Mouse (Mus musculus): ENCODE results near the gene Mta3.
"Not testable (repeated sequence)": the region's sequence is repeated elsewhere in the genome, so short reads cannot be mapped to it uniquely, and the experiment has no call there.

The Mta3 gene

GRCm38 (mm10) chr17:83708891-83709290, 2.9 kb downstream of the Mta3 start:
- in situ Hi-C loops (cut with MboI, MseI), result no loop called here

- in situ Hi-C loops (cut with MboI, MseI), result not testable (repeated sequence)
Measured at GRCm38 (mm10) chr17:83709517-83709916, 3.6 kb downstream of the Mta3 start.

DNA sequence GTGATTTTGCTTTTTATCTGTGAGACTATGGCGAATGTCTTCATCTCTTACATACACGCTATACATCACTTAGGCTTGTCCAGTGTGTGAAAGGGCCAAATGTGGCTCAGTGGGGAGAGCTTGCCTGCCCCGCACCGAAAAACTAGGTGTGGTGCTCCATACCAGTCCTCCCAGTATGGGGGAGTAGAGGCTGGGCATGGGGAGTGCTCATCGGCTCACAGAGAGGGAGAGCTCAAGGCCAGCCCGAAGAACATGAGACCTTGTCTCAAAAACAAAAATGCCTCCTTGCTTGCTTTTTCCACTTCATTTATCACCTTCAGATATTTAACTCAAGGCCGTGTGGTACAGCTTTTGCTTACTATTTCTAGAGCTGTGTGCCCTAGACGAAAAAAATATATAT, 4.7 kb downstream of the Mta3 start:
- in situ Hi-C loops (cut with MboI, MseI), result no loop called here

- in situ Hi-C loops (cut with MboI, MseI), result no loop called here
Measured at GRCm38 (mm10) chr17:83712341-83712740, 6.4 kb downstream of the Mta3 start.

GRCm38 (mm10) chr17:83720449-83720848, 14.5 kb downstream of the Mta3 start:
- in situ Hi-C loops (cut with MboI, MseI), result no loop called here

DNA sequence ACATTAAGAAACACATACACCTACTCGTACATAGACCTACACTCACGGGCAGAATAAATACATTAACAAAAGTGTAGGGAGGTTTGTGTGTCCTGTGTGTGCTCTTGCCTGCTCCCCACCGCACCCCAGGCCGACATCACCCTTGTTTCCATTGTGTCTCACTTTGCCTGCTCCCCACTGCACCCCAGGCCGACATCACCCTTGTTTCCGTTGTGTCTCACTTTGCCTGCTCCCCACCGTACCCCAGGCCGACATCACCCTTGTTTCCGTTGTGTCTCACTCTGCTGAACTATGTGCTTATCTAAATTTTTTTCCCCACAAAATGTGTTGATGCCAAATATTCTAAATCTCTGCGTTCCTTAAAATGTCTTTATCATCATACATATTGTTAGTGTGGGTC, 15.2 kb downstream of the Mta3 start:
- in situ Hi-C loops (cut with MboI, MseI), result no loop called here

- in situ Hi-C loops (cut with MboI, MseI), result no loop called here
Measured at GRCm38 (mm10) chr17:83723064-83723463, 17.1 kb downstream of the Mta3 start.

GRCm38 (mm10) chr17:83726496-83726895, 20.5 kb downstream of the Mta3 start:
- in situ Hi-C loops (cut with MboI, MseI), result loop anchor here (5.0 kb wide), 1 partner anchor 74 kb away; no protein-coding TSS in a partner anchor

- in situ Hi-C loops (cut with MboI, MseI), result loop anchor here (5.0 kb wide), 1 partner anchor 75 kb away; no protein-coding TSS in a partner anchor
Measured at GRCm38 (mm10) chr17:83727707-83728106, 21.7 kb downstream of the Mta3 start.

- in situ Hi-C loops (cut with MboI, MseI), result loop anchor here (5.0 kb wide), 1 partner anchor 77 kb away; no protein-coding TSS in a partner anchor
Measured at GRCm38 (mm10) chr17:83729029-83729428, 23.1 kb downstream of the Mta3 start.

DNA sequence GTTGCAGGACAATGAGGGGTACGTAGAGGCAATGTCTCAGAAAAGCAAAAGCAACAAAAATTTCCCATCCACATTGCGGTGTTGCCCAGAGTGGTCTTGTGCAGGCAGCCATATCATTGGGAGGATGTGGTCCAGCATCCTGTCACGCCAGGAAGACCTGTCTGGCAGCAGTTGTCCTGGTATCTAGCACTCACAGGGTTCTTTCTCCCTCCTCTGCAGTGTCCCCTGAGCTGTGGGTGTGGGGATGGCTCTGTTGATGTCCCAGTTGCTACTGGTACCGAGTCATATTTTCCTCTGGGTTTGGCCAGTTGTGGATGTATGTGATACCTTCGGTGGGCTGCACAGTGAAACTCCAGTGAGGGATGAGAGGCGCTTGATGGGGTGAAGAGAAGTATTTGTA, 24.2 kb downstream of the Mta3 start:
- in situ Hi-C loops (cut with MboI, MseI), result loop anchor here (5.0 kb wide), 1 partner anchor 458 kb away; no protein-coding TSS in a partner anchor

GRCm38 (mm10) chr17:83732166-83732629, 26.2 kb downstream of the Mta3 start:
- in situ Hi-C loops (cut with MboI, MseI), result loop anchor here (5.0 kb wide), 1 partner anchor 460 kb away; no protein-coding TSS in a partner anchor

GRCm38 (mm10) chr17:83732801-83733200, 26.8 kb downstream of the Mta3 start:
- in situ Hi-C loops (cut with MboI, MseI), result loop anchor here (5.0 kb wide), 1 partner anchor 460 kb away; no protein-coding TSS in a partner anchor

GRCm38 (mm10) chr17:83736701-83737100, 30.7 kb downstream of the Mta3 start:
- in situ Hi-C loops (cut with MboI, MseI), result no loop called here

- in situ Hi-C loops (cut with MboI, MseI), result no loop called here
Measured at GRCm38 (mm10) chr17:83737775-83738174, 31.8 kb downstream of the Mta3 start.

DNA sequence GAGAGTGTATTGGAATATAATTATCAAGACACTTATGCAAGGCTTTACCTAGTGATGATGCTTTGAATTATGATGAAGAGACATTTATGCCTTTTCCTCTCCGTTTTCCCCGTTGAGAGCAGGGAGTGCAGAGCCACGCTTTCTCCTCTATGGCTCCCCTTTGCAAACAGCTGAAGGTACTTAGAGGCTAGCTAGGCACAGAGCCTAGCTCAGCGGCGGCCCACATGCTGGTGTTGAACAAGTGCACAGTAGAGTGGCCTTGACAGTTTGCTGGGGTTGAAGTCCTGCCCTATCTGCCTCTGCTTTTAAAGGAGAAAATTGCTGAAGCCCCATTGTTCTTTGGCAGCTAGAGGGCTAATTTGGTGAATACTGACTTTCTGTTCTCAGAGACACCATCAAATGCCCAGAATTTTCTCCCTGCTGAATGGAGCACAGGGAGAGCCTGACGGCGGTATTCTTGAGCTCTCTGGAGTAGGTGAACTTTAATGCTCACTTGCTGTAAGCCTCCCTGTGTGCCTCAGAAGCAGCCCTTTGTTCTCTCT, 34.2 kb downstream of the Mta3 start:
- in situ Hi-C loops (cut with MboI, MseI), result no loop called here

DNA sequence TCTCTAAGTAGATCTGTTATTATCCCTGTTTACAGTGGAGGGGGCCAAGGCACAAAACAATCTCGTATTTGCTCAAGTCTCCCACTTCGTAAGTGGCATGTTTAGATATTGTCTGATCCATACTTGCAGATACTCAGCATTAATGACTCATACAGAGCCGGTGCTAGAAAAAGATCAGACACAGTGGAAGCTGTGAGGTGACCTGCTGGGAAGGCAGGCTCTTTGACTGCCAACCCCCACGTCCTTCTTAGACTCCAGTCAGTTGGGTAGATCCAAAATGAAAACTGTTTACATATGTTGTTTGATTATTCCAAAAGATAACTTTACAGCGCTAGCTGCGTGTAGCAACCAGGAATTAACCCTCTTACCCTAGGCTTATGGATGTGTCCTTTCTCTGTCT, 35.3 kb downstream of the Mta3 start:
- in situ Hi-C loops (cut with MboI, MseI), result no loop called here

DNA sequence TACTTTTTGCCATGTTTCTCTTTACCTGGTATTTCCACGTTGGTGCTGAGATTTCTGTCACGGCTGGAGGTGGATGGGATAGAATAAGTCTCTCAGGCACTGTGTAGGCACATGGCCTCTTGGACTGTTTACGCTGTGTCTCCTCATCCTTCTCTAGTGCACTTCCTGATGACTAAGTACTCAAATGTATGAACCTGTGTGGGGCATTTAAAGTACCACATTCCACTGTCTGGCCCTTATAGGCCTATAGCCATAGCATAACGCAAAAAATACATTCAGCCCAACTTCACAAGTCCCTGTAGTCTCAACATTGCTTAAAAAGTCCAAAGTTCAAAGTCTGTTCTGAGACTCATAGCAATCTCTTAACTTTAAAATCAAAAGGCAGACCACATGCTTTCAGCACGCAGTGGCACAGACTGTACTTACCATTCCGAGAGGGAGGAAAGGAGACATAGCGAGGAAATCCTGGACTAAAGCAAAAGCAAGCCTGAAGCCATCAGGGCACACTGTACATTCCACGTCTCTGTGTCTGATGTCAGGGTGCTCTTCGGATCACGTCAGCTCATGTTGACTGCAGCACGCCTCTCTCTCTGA, 38.4 kb downstream of the Mta3 start:
- in situ Hi-C loops (cut with MboI, MseI), result no loop called here

GRCm38 (mm10) chr17:83747405-83748160, 41.6 kb downstream of the Mta3 start:
- in situ Hi-C loops (cut with MboI, MseI), result no loop called here

- in situ Hi-C loops (cut with MboI, MseI), result no loop called here
Measured at GRCm38 (mm10) chr17:83750216-83750950, 44.4 kb downstream of the Mta3 start.

GRCm38 (mm10) chr17:83753112-83753899, 47.3 kb downstream of the Mta3 start:
- in situ Hi-C loops (cut with MboI, MseI), result no loop called here
